27 mouse cellular contexts compared by ENCODE assay signal in genomic region chr2:137695885-137696284, GRCm38 (mm10).
"Had no signal": no experiment of that assay in that cellular context is flagged by ENCODE, and none has a peak within 500 bp of the region (broad histone marks: within the 10 kb centered on the region; RNA-seq: fewer than 3 reads in every experiment).

No protein-coding gene starts in this region.

- H3K9me3 ChIP-seq: heart, embryonic 10.5 days; heart, embryonic 12.5 days; hindbrain, embryonic 10.5 days; hindbrain, embryonic 13.5 days; hindbrain, embryonic 15.5 days; kidney, embryonic 15.5 days; limb, embryonic 13.5 days; limb, embryonic 15.5 days; liver, embryonic 12.5 days had no signal

- H3K36me3 ChIP-seq: heart, embryonic 10.5 days; heart, embryonic 12.5 days; hindbrain, embryonic 10.5 days; hindbrain, embryonic 13.5 days; hindbrain, embryonic 15.5 days; kidney, embryonic 15.5 days; limb, embryonic 13.5 days; limb, embryonic 15.5 days; liver, embryonic 12.5 days had no signal

- H3K9ac ChIP-seq: heart, embryonic 12.5 days; hindbrain, embryonic 13.5 days; hindbrain, embryonic 15.5 days; kidney, embryonic 15.5 days; limb, embryonic 13.5 days; limb, embryonic 15.5 days; liver, embryonic 12.5 days; liver, embryonic 14.5 days had no signal

- H3K27me3 ChIP-seq: heart, embryonic 12.5 days; kidney, embryonic 15.5 days; limb, embryonic 13.5 days; limb, embryonic 15.5 days; liver, embryonic 12.5 days had no signal

- ATAC-seq: hindbrain, postnatal 0 days; intestine, embryonic 16.5 days; liver, embryonic 12.5 days had no signal

- H3K4me1 ChIP-seq: hindbrain, embryonic 10.5 days; hindbrain, embryonic 13.5 days; hindbrain, embryonic 15.5 days; limb, embryonic 15.5 days; liver, embryonic 12.5 days had no signal

- H3K27ac ChIP-seq: gastrocnemius, adult 2 months; heart, embryonic 10.5 days; hindbrain, embryonic 10.5 days; hindbrain, embryonic 13.5 days; hindbrain, embryonic 15.5 days; hindbrain, postnatal 0 days; kidney, embryonic 15.5 days; kidney, postnatal 0 days; limb, embryonic 13.5 days; limb, embryonic 15.5 days; liver, embryonic 12.5 days; liver, embryonic 14.5 days had no signal

- DNase-seq: gastrocnemius, adult 2 months; gastrocnemius, postnatal 10 days; gastrocnemius, postnatal 25 days; heart, adult 18-20 months; heart, postnatal 10 days; heart, postnatal 4 days; kidney, adult 11 months; kidney, adult 2 months; kidney, adult 9 months; kidney, postnatal 14 days; kidney, postnatal 36 days; layer of hippocampus, adult 9-11 months; layer of hippocampus, postnatal 36 days; left cerebral cortex, postnatal 4 days had no signal

- H3K4me2 ChIP-seq: heart, embryonic 12.5 days; hindbrain, embryonic 13.5 days; hindbrain, embryonic 15.5 days; kidney, embryonic 15.5 days; limb, embryonic 13.5 days; limb, embryonic 15.5 days; liver, embryonic 12.5 days had no signal

- H3K4me3 ChIP-seq: gastrocnemius, adult 2 months; heart, embryonic 10.5 days; heart, embryonic 12.5 days; hindbrain, embryonic 10.5 days; hindbrain, embryonic 13.5 days; hindbrain, embryonic 15.5 days; kidney, embryonic 15.5 days; limb, embryonic 13.5 days; limb, embryonic 15.5 days; liver, embryonic 12.5 days had no signal
